Mouse (Mus musculus): Measurements from ENCODE around the gene Tubg1. TPM values are rescaled to one million over a fixed set of nuclear protein-coding genes. Genes with fewer than 3 reads are reported as not detected.

Gene Tubg1
- total and polyA plus RNA-seq, 2 experiments from 2014 or later, result 43.1 to 66.6 TPM

- peaks cover 15% of the 10 kb centered on the region for H3K36me3 ChIP-seq (ENCODE audit: insufficient read depth)
- H3K27ac ChIP-seq (ENCODE audit: low read depth, low read length), result no peak overlapping the region
- TF ChIP-seq CTCF (IDR thresholded peaks at IDR 0.05; ENCODE audit: low read depth), result no peak
- H3K4me2 ChIP-seq (ENCODE audit: low read depth), result no peak overlapping the region
- no peaks in the 10 kb centered on the region for H3K27me3 ChIP-seq (ENCODE audit: insufficient read depth, low read length)
- no peak for ATAC-seq
- no peaks in the 10 kb centered on the region for H3K4me1 ChIP-seq (ENCODE audit: insufficient read depth)
- DNase-seq, result no peak
- 53% methylated on average over 18 of the region's 18 CpGs for WGBS
- no peak overlapping the region for H3K9ac ChIP-seq
- no peaks in the 10 kb centered on the region for H3K9me3 ChIP-seq (ENCODE audit: low read length)
- no peak overlapping the region for H3K4me3 ChIP-seq (ENCODE audit: low read depth, low read length)
Measured at GRCm38 (mm10) chr11:101130056-101130756, 10.5 kb downstream of the Tubg1 start.

- H3K36me3 ChIP-seq (ENCODE audit: insufficient read depth), result peaks cover 5% of the 10 kb centered on the region
- ATAC-seq, result no peak
- no peak overlapping the region for H3K4me2 ChIP-seq (ENCODE audit: low read depth)
- H3K9me3 ChIP-seq (ENCODE audit: low read length), result no peaks in the 10 kb centered on the region
- WGBS, result 89% methylated on average over 2 of the region's 2 CpGs
- TF ChIP-seq CTCF (IDR thresholded peaks at IDR 0.05; ENCODE audit: low read depth), result no peak
- peak; percentile 29 for DNase-seq
- H3K9ac ChIP-seq, result no peak overlapping the region
- H3K27ac ChIP-seq (ENCODE audit: low read depth, low read length), result no peak overlapping the region
- H3K4me1 ChIP-seq (ENCODE audit: insufficient read depth), result no peaks in the 10 kb centered on the region
- H3K4me3 ChIP-seq (ENCODE audit: low read depth, low read length), result no peak overlapping the region
- no peaks in the 10 kb centered on the region for H3K27me3 ChIP-seq (ENCODE audit: insufficient read depth, low read length)
Measured at GRCm38 (mm10) chr11:101131187-101131586, 11.4 kb downstream of the Tubg1 start.

- ATAC-seq (no peak), DNase-seq (peak; percentile 46)
- no peak overlapping the region for H3K27ac ChIP-seq (ENCODE audit: low read depth, low read length)
- H3K4me3 ChIP-seq (ENCODE audit: low read depth, low read length), result no peak overlapping the region
- H3K4me2 ChIP-seq (ENCODE audit: low read depth), result no peak overlapping the region
- H3K36me3 ChIP-seq (ENCODE audit: insufficient read depth), result peaks cover under 1% of the 10 kb centered on the region; the same call in 1 of the 2 replicates
- no peaks in the 10 kb centered on the region for H3K9me3 ChIP-seq (ENCODE audit: low read length)
- H3K27me3 ChIP-seq (ENCODE audit: insufficient read depth, low read length), result no peaks in the 10 kb centered on the region
- 81% methylated on average over 6 of the region's 6 CpGs for WGBS
- H3K9ac ChIP-seq, result no peak overlapping the region
- H3K4me1 ChIP-seq (ENCODE audit: insufficient read depth), result no peaks in the 10 kb centered on the region
- peak; percentile 55 for TF ChIP-seq CTCF (IDR thresholded peaks at IDR 0.05; ENCODE audit: low read depth)
Measured at GRCm38 (mm10) chr11:101131701-101132100, 12.0 kb downstream of the Tubg1 start.

- Histone ChIP-seq H3K4me1 (ENCODE audit: insufficient read depth) (no peaks in the 10 kb centered on the region), H3K36me3 (ENCODE audit: insufficient read depth) (no peaks in the 10 kb centered on the region), H3K4me3 (ENCODE audit: low read depth, low read length) (no peak overlapping the region), H3K4me2 (ENCODE audit: low read depth) (no peak overlapping the region), H3K27me3 (ENCODE audit: insufficient read depth, low read length) (no peaks in the 10 kb centered on the region), H3K9me3 (ENCODE audit: low read length) (no peaks in the 10 kb centered on the region), H3K9ac (no peak overlapping the region), H3K27ac (ENCODE audit: low read depth, low read length) (no peak overlapping the region)
- TF ChIP-seq CTCF (IDR thresholded peaks at IDR 0.05; ENCODE audit: low read depth), result no peak
- ATAC-seq, result no peak
- no peak for DNase-seq
- WGBS, result 79% methylated on average over 12 of the region's 12 CpGs
Measured at GRCm38 (mm10) chr11:101133037-101133436, 13.3 kb downstream of the Tubg1 start.

GRCm38 (mm10) chr11:101134217-101134865 is 14.6 kb downstream of the Tubg1 start:
- no peak for DNase-seq
- WGBS, result 67% methylated on average over 13 of the region's 13 CpGs
- no peaks in the 10 kb centered on the region for H3K9me3 ChIP-seq (ENCODE audit: low read length)
- TF ChIP-seq CTCF (IDR thresholded peaks at IDR 0.05; ENCODE audit: low read depth), result no peak
- ATAC-seq, result no peak
- no peak overlapping the region for H3K4me3 ChIP-seq (ENCODE audit: low read depth, low read length)
- no peak overlapping the region for H3K4me2 ChIP-seq (ENCODE audit: low read depth)
- H3K27me3 ChIP-seq (ENCODE audit: insufficient read depth, low read length), result no peaks in the 10 kb centered on the region
- no peak overlapping the region for H3K27ac ChIP-seq (ENCODE audit: low read depth, low read length)
- H3K9ac ChIP-seq, result no peak overlapping the region
- no peaks in the 10 kb centered on the region for H3K4me1 ChIP-seq (ENCODE audit: insufficient read depth)
- H3K36me3 ChIP-seq (ENCODE audit: insufficient read depth), result no peaks in the 10 kb centered on the region

GRCm38 (mm10) chr11:101137000-101137399 is 17.3 kb downstream of the Tubg1 start:
- H3K4me2 ChIP-seq (ENCODE audit: low read depth), result no peak overlapping the region
- H3K4me3 ChIP-seq (ENCODE audit: low read depth, low read length), result no peak overlapping the region
- no peak for DNase-seq
- no peak for TF ChIP-seq CTCF (IDR thresholded peaks at IDR 0.05; ENCODE audit: low read depth)
- H3K9me3 ChIP-seq (ENCODE audit: low read length), result no peaks in the 10 kb centered on the region
- H3K27me3 ChIP-seq (ENCODE audit: insufficient read depth, low read length), result no peaks in the 10 kb centered on the region
- no peak overlapping the region for H3K9ac ChIP-seq
- H3K27ac ChIP-seq (ENCODE audit: low read depth, low read length), result no peak overlapping the region
- H3K4me1 ChIP-seq (ENCODE audit: insufficient read depth), result no peaks in the 10 kb centered on the region
- no peak for ATAC-seq
- 72% methylated on average over 7 of the region's 7 CpGs for WGBS
- no peaks in the 10 kb centered on the region for H3K36me3 ChIP-seq (ENCODE audit: insufficient read depth)

- Histone ChIP-seq H3K27ac (ENCODE audit: low read depth, low read length) (no peak overlapping the region), H3K4me1 (ENCODE audit: insufficient read depth) (no peaks in the 10 kb centered on the region), H3K4me3 (ENCODE audit: low read depth, low read length) (no peak overlapping the region), H3K9me3 (ENCODE audit: low read length) (no peaks in the 10 kb centered on the region), H3K9ac (no peak overlapping the region), H3K36me3 (ENCODE audit: insufficient read depth) (no peaks in the 10 kb centered on the region), H3K4me2 (ENCODE audit: low read depth) (no peak overlapping the region), H3K27me3 (ENCODE audit: insufficient read depth, low read length) (no peaks in the 10 kb centered on the region)
- no peak for DNase-seq
- peak; percentile 29 for ATAC-seq
- 19% methylated on average over 15 of the region's 15 CpGs for WGBS
- TF ChIP-seq CTCF (IDR thresholded peaks at IDR 0.05; ENCODE audit: low read depth), result 0 out of 2 replicates have a peak, but pooled peaks have one; percentile 10
Measured at GRCm38 (mm10) chr11:101138536-101139181, 18.9 kb downstream of the Tubg1 start.
